Mouse (Mus musculus) C2C12 (cell line): ENCODE data around the gene Wdr73.

Experiments used
- CEBPB ChIP-seq: IDR thresholded peaks from one replicate; pipeline ENCODE4 v1.6.1; 2011; ENCODE audit warnings: low read depth, mild to moderate bottlenecking, control low read depth, moderate library complexity
- CTCF ChIP-seq: IDR thresholded peaks from one replicate; pipeline ENCODE4 v1.5.1; 2011; ENCODE audit not compliant: control insufficient read depth, insufficient read depth, insufficient read length
- FOSL1 ChIP-seq: IDR thresholded peaks from one replicate; pipeline ENCODE4 v1.8.0; 2011; ENCODE audit warnings: mild to moderate bottlenecking, low read length; ENCODE audit not compliant: poor library complexity, insufficient read depth, severe bottlenecking
- MAX ChIP-seq: IDR thresholded peaks from one replicate; pipeline ENCODE4 v1.6.1; 2011; ENCODE audit warnings: mild to moderate bottlenecking, control low read depth
- MYOD1 ChIP-seq: IDR thresholded peaks from one replicate; pipeline ENCODE4 v1.6.1; 2011; ENCODE audit warnings: low read depth; ENCODE audit not compliant: control insufficient read depth, insufficient read length
- MYOG ChIP-seq: IDR thresholded peaks from one replicate; pipeline ENCODE4 v1.6.1; 2011; ENCODE audit not compliant: control insufficient read depth, insufficient read length; ENCODE audit errors: extremely low read depth
- USF1 ChIP-seq: IDR thresholded peaks from one replicate; pipeline ENCODE4 v1.6.1; 2011; ENCODE audit warnings: low read depth, mild to moderate bottlenecking, control low read depth, moderate library complexity

DNA sequence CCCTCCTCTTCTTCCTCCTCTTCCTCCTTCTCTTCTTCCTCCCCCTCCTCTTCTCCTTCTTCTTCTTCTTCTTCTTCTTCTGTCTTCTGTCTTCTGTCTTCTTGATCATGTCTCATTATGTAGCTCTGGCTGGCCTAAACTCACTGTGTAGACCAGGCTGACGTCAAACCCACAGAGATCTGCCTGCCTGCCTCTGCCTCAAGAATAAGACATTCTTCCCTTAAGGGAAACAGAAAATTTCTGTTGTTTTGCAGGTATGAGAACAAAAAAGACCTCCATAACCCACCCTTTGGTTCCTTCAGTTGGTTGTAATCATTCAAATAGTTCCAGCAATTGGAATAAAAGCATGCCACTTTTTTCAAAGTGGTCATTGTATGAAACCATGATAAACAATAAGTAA is 36.9 kb downstream of the Wdr73 start:
- no peak for TF ChIP-seq CTCF
- TF ChIP-seq MYOD1, result no peak
- no peak for TF ChIP-seq MAX
- TF ChIP-seq MYOG, result no peak
- no peak for TF ChIP-seq CEBPB
- TF ChIP-seq USF1, result no peak
- TF ChIP-seq FOSL1, result no peak
